Mouse (Mus musculus): ENCODE data around the gene Pole.

- no peak for TF ChIP-seq POLR2A (IDR thresholded peaks at IDR 0.05; ENCODE audit: borderline replicate concordance, low read depth, low read length)
- TF ChIP-seq CTCF (IDR thresholded peaks at IDR 0.05; ENCODE audit: low read depth, low read length) = no peak
Observed at GRCm38 (mm10) chr5:110347006-110347405, 60.9 kb downstream of the Pole start.

Measured in bone marrow macrophage, adult 2 months (primary cell).